Mouse (Mus musculus) CD4-positive naive resting alpha-beta T cell, adult 76 days (primary cell): ENCODE data around the gene A930017K11Rik. TPM values are rescaled to one million over a fixed set of nuclear protein-coding genes. Genes with fewer than 3 reads are reported as not detected.

Source experiments
- total RNA-seq: library from RNA; stranded (reverse); gene quantifications from one replicate; pipeline ENCODE4 v1.2.4, GENCODE M21; 2023

Gene A930017K11Rik
- total RNA-seq = 0.21 TPM

GRCm38 (mm10) chr17:25951803-25952623, at the start of gene A930017K11Rik:
Gene A930017K11Rik (minus strand): TSS chr17:25952565.

GRCm38 (mm10) chr17:25985306-25986294, 33.2 kb upstream of the A930017K11Rik start, which contains the start of gene Capn15:
Gene Capn15 (minus strand): TSS chr17:25985796.

GRCm38 (mm10) chr17:25944366-25945163, 7.8 kb downstream of the A930017K11Rik start, which contains the start of the genes Pigq and Nhlrc4:
Gene Pigq (minus strand): TSS chr17:25944936.
Gene Nhlrc4 (minus strand): TSS chr17:25944961.

GRCm38 (mm10) chr17:25919144-25919785, 33.1 kb downstream of the A930017K11Rik start, which contains the start of gene Rab40c:
Gene Rab40c (minus strand): TSS chr17:25919727.

Other genes with a start within 250 kb of the A930017K11Rik start
- not detected for gene Gng13, start 235.4 kb downstream of the A930017K11Rik start, total RNA-seq
- 6.9 TPM for gene Chtf18, start 225.1 kb downstream of the A930017K11Rik start, total RNA-seq
- 4.1 TPM for gene Rpusd1, start 224.9 kb downstream of the A930017K11Rik start, total RNA-seq
- not detected for gene Mslnl, start 216.5 kb downstream of the A930017K11Rik start, total RNA-seq
- gene Msln, start 198.2 kb downstream of the A930017K11Rik start, total RNA-seq = not detected
- 20.5 TPM for gene Narfl, start 178.8 kb downstream of the A930017K11Rik start, total RNA-seq
- 19.6 TPM for gene Haghl, start 166.9 kb downstream of the A930017K11Rik start, total RNA-seq
- gene Ccdc78, start 166.0 kb downstream of the A930017K11Rik start, total RNA-seq = not detected
- 53.8 TPM for gene Fam173a, start 159.7 kb downstream of the A930017K11Rik start, total RNA-seq
- gene AC134908.4, start 156.9 kb downstream of the A930017K11Rik start, total RNA-seq = not detected
- gene Metrn, start 155.4 kb downstream of the A930017K11Rik start, total RNA-seq = 19.9 TPM
- not detected for gene Fbxl16, start 143.5 kb downstream of the A930017K11Rik start, total RNA-seq
- 16.9 TPM for gene Wdr24, start 128.9 kb downstream of the A930017K11Rik start, total RNA-seq
- 26.5 TPM for gene Jmjd8, start 123.7 kb downstream of the A930017K11Rik start, total RNA-seq
- gene Stub1, start 119.2 kb downstream of the A930017K11Rik start, total RNA-seq = 49.0 TPM
- 5.6 TPM for gene Rhbdl1, start 115.3 kb downstream of the A930017K11Rik start, total RNA-seq
- 13.2 TPM for gene Gm20683, start 110.8 kb downstream of the A930017K11Rik start, total RNA-seq
- gene Rhot2, start 107.7 kb downstream of the A930017K11Rik start, total RNA-seq = 66.5 TPM
- 27.2 TPM for gene Wdr90, start 91.1 kb downstream of the A930017K11Rik start, total RNA-seq
- gene Mcrip2, start 83.8 kb downstream of the A930017K11Rik start, total RNA-seq = 6.3 TPM
- 20.1 TPM for gene Mettl26, start 77.5 kb downstream of the A930017K11Rik start, total RNA-seq
- gene Wfikkn1, start 71.7 kb downstream of the A930017K11Rik start, total RNA-seq = 7.4 TPM
- 19.1 TPM for gene Rab40c, start 32.8 kb downstream of the A930017K11Rik start, total RNA-seq
- 51.5 TPM for gene Pigq, start 7.6 kb downstream of the A930017K11Rik start, total RNA-seq
- gene Nhlrc4, start 7.6 kb downstream of the A930017K11Rik start, total RNA-seq = not detected
- 33.7 TPM for gene Capn15, start 33.2 kb upstream of the A930017K11Rik start, total RNA-seq
- 18.5 TPM for gene Rab11fip3, start 117.0 kb upstream of the A930017K11Rik start, total RNA-seq
- gene Decr2, start 137.8 kb upstream of the A930017K11Rik start, total RNA-seq = 5.0 TPM
- 3.9 TPM for gene Nme4, start 143.0 kb upstream of the A930017K11Rik start, total RNA-seq
- gene Tmem8, start 160.7 kb upstream of the A930017K11Rik start, total RNA-seq = 24.2 TPM
- gene Mrpl28, start 170.9 kb upstream of the A930017K11Rik start, total RNA-seq = 33.3 TPM
- 110 TPM for gene Axin1, start 186.1 kb upstream of the A930017K11Rik start, total RNA-seq
- not detected for gene Pdia2, start 246.5 kb upstream of the A930017K11Rik start, total RNA-seq